Mouse (Mus musculus): ENCODE data around the gene Gm11487. TPM values are rescaled to one million over a fixed set of nuclear protein-coding genes. Genes with fewer than 3 reads are reported as not detected.
"Not testable (repeated sequence)": the region's sequence is repeated elsewhere in the genome, so short reads cannot be mapped to it uniquely, and the experiment has no call there.

Gene Gm11487
- polyA plus RNA-seq (2015; fragmentation: Nextera tagmentation; extraction: Ambion mirVana): not detected in 2 replicates

DNA sequence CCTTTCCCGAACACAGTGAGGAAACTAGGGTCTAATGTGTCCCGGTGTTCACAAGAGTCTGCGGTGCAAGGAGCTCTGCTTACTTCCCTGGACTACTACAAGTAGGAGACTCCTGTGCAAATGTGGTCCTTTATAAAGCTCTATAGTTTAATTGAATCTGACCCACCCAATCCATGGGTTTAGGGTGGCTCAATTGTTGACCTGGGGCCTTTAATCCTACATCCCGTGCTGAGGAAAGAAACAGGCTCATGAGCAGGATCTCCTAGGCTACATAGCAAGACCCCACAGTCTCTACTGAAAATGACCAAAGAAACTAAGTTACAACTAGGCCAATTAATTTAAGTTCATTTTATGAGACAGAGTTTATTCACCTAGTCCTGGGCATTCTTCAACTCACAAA is at the start of gene Gm11487:
Gene Gm11487, minus strand, starts transcription at position 101 of the 400 bp plus-strand sequence.
- not testable (repeated sequence) for ATAC-seq; H3K27me3 ChIP-seq; H3K36me3 ChIP-seq; H3K27ac ChIP-seq; H3K9me3 ChIP-seq; H3K4me1 ChIP-seq (replicated peaks); H3K9ac ChIP-seq (replicated peaks); H3K4me2 ChIP-seq (replicated peaks); H3K4me3 ChIP-seq (replicated peaks)
- 87% methylated on average over 4 of the region's 4 CpGs for WGBS

DNA sequence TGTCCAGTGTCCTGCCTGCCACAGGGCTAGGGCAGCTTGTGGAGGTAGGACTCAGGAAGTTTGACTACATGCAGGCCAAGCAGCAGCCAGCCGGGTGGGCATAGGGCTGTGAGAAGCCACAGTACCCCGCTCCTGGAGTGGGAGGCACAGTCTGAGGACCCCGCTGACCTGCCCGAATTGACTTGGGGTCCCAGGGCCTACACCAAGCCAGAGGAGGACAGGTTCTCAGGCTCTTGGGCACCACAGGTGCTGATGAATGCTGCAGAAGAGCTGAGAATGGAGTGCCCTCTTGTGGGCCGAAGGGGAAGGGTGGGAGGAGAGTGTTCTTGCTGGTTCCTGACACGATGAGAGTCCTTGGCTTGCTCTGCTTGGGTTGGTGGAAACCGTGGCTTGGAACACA is 39.8 kb upstream of the Gm11487 start:
- Histone ChIP-seq H3K4me2 (replicated peaks) (no peak overlapping the region), H3K9ac (replicated peaks) (no peak overlapping the region), H3K9me3 (no peaks in the 10 kb centered on the region), H3K27me3 (no peaks in the 10 kb centered on the region), H3K4me3 (replicated peaks) (no peak overlapping the region), H3K4me1 (replicated peaks) (no peaks in the 10 kb centered on the region), H3K36me3 (no peaks in the 10 kb centered on the region), H3K27ac (no peak overlapping the region)
- 58% methylated on average over 7 of the region's 7 CpGs for WGBS
- ATAC-seq: peak; percentile 60

DNA sequence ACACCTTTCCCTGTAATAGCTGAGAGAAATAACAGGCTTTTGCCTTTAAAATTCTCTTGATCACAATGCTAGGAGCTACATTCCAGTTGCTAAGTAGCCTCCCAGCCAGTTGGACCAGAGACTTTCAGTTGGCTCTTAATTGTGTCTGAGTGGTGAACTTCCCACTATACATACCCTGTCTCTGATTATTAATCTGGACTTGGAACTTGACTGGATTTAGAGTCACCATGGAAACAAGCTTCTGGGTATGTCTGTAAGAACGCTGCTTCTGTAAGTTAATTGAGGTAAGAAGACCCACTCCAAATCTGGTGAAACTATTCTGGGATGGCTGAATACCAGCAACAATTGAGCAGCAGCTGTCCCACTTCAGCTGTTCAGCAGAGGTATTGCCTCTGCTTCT is 37.7 kb upstream of the Gm11487 start:
- Histone ChIP-seq H3K27me3 (no peaks in the 10 kb centered on the region), H3K9me3 (no peaks in the 10 kb centered on the region), H3K9ac (replicated peaks) (no peak overlapping the region), H3K36me3 (no peaks in the 10 kb centered on the region), H3K27ac (no peak overlapping the region), H3K4me1 (replicated peaks) (no peaks in the 10 kb centered on the region), H3K4me2 (replicated peaks) (no peak overlapping the region), H3K4me3 (replicated peaks) (no peak overlapping the region)
- 26% methylated on average over 1 of the region's 1 CpGs for WGBS
- peak; percentile 34; the same call in 1 of the 2 replicates for ATAC-seq

DNA sequence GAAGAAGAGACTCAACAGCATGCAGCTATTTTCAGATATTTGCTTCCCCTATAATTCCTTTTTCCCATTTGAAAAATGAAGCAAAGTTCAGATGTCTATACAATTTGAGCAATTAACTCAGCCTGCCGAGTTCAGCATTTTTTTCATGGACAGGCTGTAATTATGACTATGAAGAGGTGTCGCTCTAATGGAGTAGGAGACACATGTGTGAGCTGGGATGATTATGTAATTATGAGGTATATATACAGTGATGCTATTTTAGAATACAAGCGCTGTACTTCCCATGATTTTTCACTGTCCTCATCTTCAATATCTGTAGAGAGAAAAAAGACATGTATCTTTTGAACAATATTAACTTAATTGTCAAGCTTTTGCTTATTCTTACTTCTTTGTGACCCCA is 21.0 kb upstream of the Gm11487 start:
- Histone ChIP-seq H3K4me3 (replicated peaks) (no peak overlapping the region), H3K4me1 (replicated peaks) (no peaks in the 10 kb centered on the region), H3K27ac (no peak overlapping the region), H3K4me2 (replicated peaks) (no peak overlapping the region), H3K36me3 (no peaks in the 10 kb centered on the region), H3K27me3 (no peaks in the 10 kb centered on the region), H3K9ac (replicated peaks) (no peak overlapping the region), H3K9me3 (no peaks in the 10 kb centered on the region)
- WGBS: 85% methylated on average over 3 of the region's 3 CpGs
- no peak for ATAC-seq

DNA sequence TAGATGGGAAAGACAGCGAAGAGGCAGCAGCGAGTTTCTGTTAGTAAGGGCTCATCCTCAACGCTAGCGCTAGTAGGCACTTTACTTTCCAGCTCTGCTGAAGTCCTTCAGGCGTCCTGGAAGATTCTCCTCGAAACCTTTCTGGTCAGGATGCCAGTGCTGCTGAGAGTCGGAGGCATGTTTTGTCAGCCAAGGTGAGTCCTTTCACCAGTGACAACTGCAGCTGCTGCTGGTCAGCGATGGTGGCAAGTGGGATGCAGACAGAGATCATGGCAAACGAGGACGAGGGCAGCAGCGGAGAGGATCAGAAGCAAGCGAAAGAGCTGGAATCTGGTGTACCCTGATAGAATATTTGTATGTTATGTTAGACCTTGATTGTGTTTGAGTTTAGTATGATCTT is 18.2 kb upstream of the Gm11487 start:
- Histone ChIP-seq H3K9ac (replicated peaks) (no peak overlapping the region), H3K9me3 (no peaks in the 10 kb centered on the region), H3K4me3 (replicated peaks) (no peak overlapping the region), H3K4me1 (replicated peaks) (no peaks in the 10 kb centered on the region), H3K27me3 (no peaks in the 10 kb centered on the region), H3K27ac (no peak overlapping the region), H3K4me2 (replicated peaks) (no peak overlapping the region), H3K36me3 (no peaks in the 10 kb centered on the region)
- no peak for ATAC-seq
- 91% methylated on average over 12 of the region's 12 CpGs for WGBS

DNA sequence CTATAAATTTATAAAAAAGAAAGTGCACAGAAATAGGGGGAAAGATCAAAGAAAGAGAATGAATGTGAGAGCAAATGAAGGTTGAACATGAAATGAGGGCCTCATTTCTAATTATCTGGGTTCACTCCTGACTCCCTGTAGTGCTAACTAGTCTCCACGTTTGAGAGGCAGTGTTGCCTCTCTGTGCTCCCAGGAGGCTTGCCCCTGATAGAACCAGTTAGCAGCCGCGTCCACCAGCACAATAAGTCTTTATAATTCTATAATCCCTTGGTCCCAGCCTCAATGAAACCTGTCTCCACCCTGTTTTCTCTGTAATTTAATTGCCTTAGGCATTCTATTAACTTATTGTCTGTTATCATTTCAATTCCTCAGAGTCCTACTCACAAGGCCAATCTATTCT is 38.3 kb downstream of the Gm11487 start:
- ATAC-seq: peak; percentile 81
- no peaks in the 10 kb centered on the region for H3K9me3 ChIP-seq
- 7% methylated on average over 3 of the region's 3 CpGs for WGBS
- H3K9ac ChIP-seq (replicated peaks): no peak overlapping the region
- no peak overlapping the region for H3K4me3 ChIP-seq (replicated peaks)
- no peak overlapping the region for H3K27ac ChIP-seq
- no peak overlapping the region for H3K4me2 ChIP-seq (replicated peaks)
- no peaks in the 10 kb centered on the region for H3K27me3 ChIP-seq
- peaks cover 3% of the 10 kb centered on the region for H3K4me1 ChIP-seq (replicated peaks)
- no peaks in the 10 kb centered on the region for H3K36me3 ChIP-seq

Other genes starting within 250 kb of the Gm11487 start
- not detected in 2 replicates for gene Gm11238, start 202.8 kb upstream of the Gm11487 start, polyA plus RNA-seq (2015; fragmentation: Nextera tagmentation; extraction: Ambion mirVana)
- gene Gm11237, start 217.9 kb upstream of the Gm11487 start, polyA plus RNA-seq (2015; fragmentation: Nextera tagmentation; extraction: Ambion mirVana): not detected in 2 replicates
- gene Gm11236, start 233.0 kb upstream of the Gm11487 start, polyA plus RNA-seq (2015; fragmentation: Nextera tagmentation; extraction: Ambion mirVana): not detected in 2 replicates